Mouse (Mus musculus): Measurements from ENCODE around the gene Wasf1. TPM values are rescaled to one million over a fixed set of nuclear protein-coding genes. Genes with fewer than 3 reads are reported as not detected.

The Wasf1 gene
- polyA plus RNA-seq, 1 experiment, result 0.36 TPM

DNA sequence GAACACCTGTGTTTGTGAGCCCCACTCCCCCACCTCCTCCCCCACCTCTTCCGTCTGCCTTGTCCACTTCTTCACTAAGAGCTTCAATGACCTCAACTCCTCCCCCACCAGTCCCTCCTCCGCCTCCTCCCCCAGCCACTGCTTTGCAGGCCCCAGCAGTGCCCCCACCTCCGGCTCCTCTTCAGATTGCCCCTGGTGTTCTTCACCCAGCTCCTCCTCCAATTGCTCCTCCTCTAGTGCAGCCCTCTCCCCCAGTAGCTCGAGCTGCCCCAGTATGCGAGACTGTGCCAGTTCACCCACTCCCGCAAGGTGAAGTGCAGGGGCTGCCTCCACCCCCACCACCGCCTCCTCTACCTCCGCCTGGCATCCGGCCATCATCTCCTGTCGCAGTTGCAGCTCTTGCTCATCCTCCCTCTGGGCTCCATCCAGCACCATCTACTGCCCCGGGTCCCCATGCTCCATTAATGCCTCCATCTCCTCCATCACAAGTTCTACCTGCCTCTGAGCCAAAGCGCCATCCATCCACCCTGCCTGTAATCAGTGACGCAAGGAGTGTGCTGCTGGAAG is 53.0 kb downstream of the Wasf1 start:
- DNase-seq (ENCODE audit: low read depth in 1 of 2, low spot score in 2 of 2), result no peak
- Histone ChIP-seq H3K27ac (ENCODE audit: insufficient read depth, low read length) (no peak overlapping the region), H3K4me1 (ENCODE audit: control insufficient read depth, insufficient read depth, insufficient read length) (no peaks in the 10 kb centered on the region), H3K27me3 (ENCODE audit: control insufficient read depth, insufficient read depth, low read length) (no peaks in the 10 kb centered on the region), H3K36me3 (ENCODE audit: control insufficient read depth, insufficient read depth, low read length) (no peaks in the 10 kb centered on the region), H3K4me3 (ENCODE audit: extremely low read depth, insufficient read depth, insufficient read length) (no peak overlapping the region)
- 92% methylated on average over 13 of the region's 13 CpGs for WGBS
- TF ChIP-seq POLR2A (IDR thresholded peaks at IDR 0.05; ENCODE audit: low read depth, low read length) (no peak), CTCF (IDR thresholded peaks at IDR 0.05; ENCODE audit: extremely low read depth, insufficient read depth, insufficient read length, insufficient replicate concordance) (no peak)

GRCm38 (mm10) chr10:40937569-40937968 is 54.3 kb downstream of the Wasf1 start:
- TF ChIP-seq CTCF (IDR thresholded peaks at IDR 0.05; ENCODE audit: extremely low read depth, insufficient read depth, insufficient read length, insufficient replicate concordance) (no peak), POLR2A (IDR thresholded peaks at IDR 0.05; ENCODE audit: low read depth, low read length) (no peak)
- WGBS, result 92% methylated on average over 20 of the region's 20 CpGs
- no peaks in the 10 kb centered on the region for H3K4me1 ChIP-seq (ENCODE audit: control insufficient read depth, insufficient read depth, insufficient read length)

GRCm38 (mm10) chr10:40942688-40943087 is 59.4 kb downstream of the Wasf1 start:
- WGBS, result 85% methylated on average over 4 of the region's 4 CpGs
- Histone ChIP-seq H3K4me1 (ENCODE audit: control insufficient read depth, insufficient read depth, insufficient read length) (no peaks in the 10 kb centered on the region), H3K27ac (ENCODE audit: insufficient read depth, low read length) (no peak overlapping the region), H3K36me3 (ENCODE audit: control insufficient read depth, insufficient read depth, low read length) (no peaks in the 10 kb centered on the region), H3K27me3 (ENCODE audit: control insufficient read depth, insufficient read depth, low read length) (no peaks in the 10 kb centered on the region), H3K4me3 (ENCODE audit: extremely low read depth, insufficient read depth, insufficient read length) (no peak overlapping the region)
- TF ChIP-seq CTCF (IDR thresholded peaks at IDR 0.05; ENCODE audit: extremely low read depth, insufficient read depth, insufficient read length, insufficient replicate concordance) (no peak), POLR2A (IDR thresholded peaks at IDR 0.05; ENCODE audit: low read depth, low read length) (no peak)
- DNase-seq (ENCODE audit: low read depth in 1 of 2, low spot score in 2 of 2), result no peak

More at GRCm38 (mm10) chr10:40937569-40937968, 54.3 kb downstream of the Wasf1 start:
- DNase-seq (ENCODE audit: low read depth in 1 of 2, low spot score in 2 of 2), result no peak
- H3K27me3 ChIP-seq (ENCODE audit: control insufficient read depth, insufficient read depth, low read length), result no peaks in the 10 kb centered on the region
- no peaks in the 10 kb centered on the region for H3K36me3 ChIP-seq (ENCODE audit: control insufficient read depth, insufficient read depth, low read length)
- H3K27ac ChIP-seq (ENCODE audit: insufficient read depth, low read length), result no peak overlapping the region
- H3K4me3 ChIP-seq (ENCODE audit: extremely low read depth, insufficient read depth, insufficient read length), result no peak overlapping the region

GRCm38 (mm10) chr10:40950176-40950575 is 66.9 kb downstream of the Wasf1 start:
- WGBS, result 81% methylated on average over 3 of the region's 3 CpGs

DNA sequence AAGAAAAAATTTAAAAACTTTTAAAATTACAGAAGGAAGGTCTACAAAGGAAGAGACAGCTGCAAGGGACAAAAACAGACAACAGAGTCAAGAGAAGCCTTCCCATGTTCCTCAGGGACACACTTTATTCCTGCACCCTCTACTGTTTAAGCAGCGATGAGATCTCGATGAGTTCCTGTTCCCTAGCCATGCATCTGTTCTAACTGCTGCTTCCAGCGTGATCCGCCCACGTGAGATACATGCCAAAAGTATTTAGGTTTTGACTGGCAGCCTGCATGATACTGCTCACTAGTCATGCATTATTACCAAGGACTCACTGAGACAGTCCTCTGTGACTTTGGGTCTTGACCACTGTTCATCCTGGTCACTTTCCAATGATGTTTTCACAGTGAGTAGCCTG is 72.9 kb downstream of the Wasf1 start:
- no peak overlapping the region for H3K27ac ChIP-seq (ENCODE audit: insufficient read depth, low read length)
- TF ChIP-seq CTCF (IDR thresholded peaks at IDR 0.05; ENCODE audit: extremely low read depth, insufficient read depth, insufficient read length, insufficient replicate concordance), result no peak
- TF ChIP-seq POLR2A (IDR thresholded peaks at IDR 0.05; ENCODE audit: low read depth, low read length), result no peak
- DNase-seq (ENCODE audit: low read depth in 1 of 2, low spot score in 2 of 2), result no peak
- no peaks in the 10 kb centered on the region for H3K27me3 ChIP-seq (ENCODE audit: control insufficient read depth, insufficient read depth, low read length)
- no peak overlapping the region for H3K4me3 ChIP-seq (ENCODE audit: extremely low read depth, insufficient read depth, insufficient read length)
- H3K4me1 ChIP-seq (ENCODE audit: control insufficient read depth, insufficient read depth, insufficient read length), result no peaks in the 10 kb centered on the region
- no peaks in the 10 kb centered on the region for H3K36me3 ChIP-seq (ENCODE audit: control insufficient read depth, insufficient read depth, low read length)
- 88% methylated on average over 5 of the region's 5 CpGs for WGBS

More at GRCm38 (mm10) chr10:40950176-40950575, 66.9 kb downstream of the Wasf1 start:
- TF ChIP-seq POLR2A (IDR thresholded peaks at IDR 0.05; ENCODE audit: low read depth, low read length) (no peak), CTCF (IDR thresholded peaks at IDR 0.05; ENCODE audit: extremely low read depth, insufficient read depth, insufficient read length, insufficient replicate concordance) (no peak)
- H3K4me1 ChIP-seq (ENCODE audit: control insufficient read depth, insufficient read depth, insufficient read length), result no peaks in the 10 kb centered on the region
- H3K4me3 ChIP-seq (ENCODE audit: extremely low read depth, insufficient read depth, insufficient read length), result no peak overlapping the region
- H3K36me3 ChIP-seq (ENCODE audit: control insufficient read depth, insufficient read depth, low read length), result no peaks in the 10 kb centered on the region
- no peak overlapping the region for H3K27ac ChIP-seq (ENCODE audit: insufficient read depth, low read length)
- H3K27me3 ChIP-seq (ENCODE audit: control insufficient read depth, insufficient read depth, low read length), result no peaks in the 10 kb centered on the region
- DNase-seq (ENCODE audit: low read depth in 1 of 2, low spot score in 2 of 2), result no peak

GRCm38 (mm10) chr10:40961365-40961764 is 78.1 kb downstream of the Wasf1 start:
- H3K27ac ChIP-seq (ENCODE audit: insufficient read depth, low read length), result no peak overlapping the region
- 43% methylated on average over 6 of the region's 6 CpGs for WGBS
- H3K4me1 ChIP-seq (ENCODE audit: control insufficient read depth, insufficient read depth, insufficient read length), result no peaks in the 10 kb centered on the region
- DNase-seq (ENCODE audit: low read depth in 1 of 2, low spot score in 2 of 2), result no peak
- no peak for TF ChIP-seq CTCF (IDR thresholded peaks at IDR 0.05; ENCODE audit: extremely low read depth, insufficient read depth, insufficient read length, insufficient replicate concordance)
- no peak for TF ChIP-seq POLR2A (IDR thresholded peaks at IDR 0.05; ENCODE audit: low read depth, low read length)
- H3K36me3 ChIP-seq (ENCODE audit: control insufficient read depth, insufficient read depth, low read length), result no peaks in the 10 kb centered on the region
- no peaks in the 10 kb centered on the region for H3K27me3 ChIP-seq (ENCODE audit: control insufficient read depth, insufficient read depth, low read length)
- H3K4me3 ChIP-seq (ENCODE audit: extremely low read depth, insufficient read depth, insufficient read length), result no peak overlapping the region

- no peak for DNase-seq (ENCODE audit: low read depth in 1 of 2, low spot score in 2 of 2)
- H3K27me3 ChIP-seq (ENCODE audit: control insufficient read depth, insufficient read depth, low read length), result no peaks in the 10 kb centered on the region
- H3K4me1 ChIP-seq (ENCODE audit: control insufficient read depth, insufficient read depth, insufficient read length), result no peaks in the 10 kb centered on the region
- TF ChIP-seq POLR2A (IDR thresholded peaks at IDR 0.05; ENCODE audit: low read depth, low read length) (no peak), CTCF (IDR thresholded peaks at IDR 0.05; ENCODE audit: extremely low read depth, insufficient read depth, insufficient read length, insufficient replicate concordance) (no peak)
- 86% methylated on average over 4 of the region's 4 CpGs for WGBS
- no peak overlapping the region for H3K4me3 ChIP-seq (ENCODE audit: extremely low read depth, insufficient read depth, insufficient read length)
- H3K36me3 ChIP-seq (ENCODE audit: control insufficient read depth, insufficient read depth, low read length), result no peaks in the 10 kb centered on the region
- H3K27ac ChIP-seq (ENCODE audit: insufficient read depth, low read length), result no peak overlapping the region
Measured at GRCm38 (mm10) chr10:40962008-40962407, 78.7 kb downstream of the Wasf1 start.
